Mouse (Mus musculus) lung, postnatal 0 days (tissue): Measurements from ENCODE around the gene Ube2z. TPM values are rescaled to one million over a fixed set of nuclear protein-coding genes. Genes with fewer than 3 reads are reported as not detected.
A peak's percentile ranks its signal among the peaks of the same experiment; 100 is the strongest.

Experiments used
- ATAC-seq: fragments of 200-750 bp; cut with Nextera tagmentation; 2 replicates; pipeline ENCODE4 v1.8.0; 2017; ENCODE audit warnings: moderate library complexity
- DNase-seq: peaks from one replicate; pipeline ENCODE4 v3.0.0-alpha.2; 2016; ENCODE audit warnings: low spot score
- H3K27ac ChIP-seq: fragments of 300-500 bp; sonication (generic); 2 replicates; pipeline ENCODE4 v1.5.1; 2014; ENCODE audit warnings: antibody characterized with exemption, mild to moderate bottlenecking, low read length, mixed read lengths
- H3K27me3 ChIP-seq: fragments of 300-500 bp; sonication (generic); replicated peaks from 2 replicates; pipeline ENCODE4 v1.6.1; 2014; ENCODE audit warnings: low read length, mixed read lengths; ENCODE audit not compliant: insufficient read depth
- H3K36me3 ChIP-seq: fragments of 300-500 bp; sonication (generic); 2 replicates; pipeline ENCODE4 v1.6.1; 2014; ENCODE audit warnings: low read length, mixed read lengths; ENCODE audit not compliant: insufficient read depth
- H3K4me1 ChIP-seq: fragments of 300-500 bp; sonication (generic); 2 replicates; pipeline ENCODE4 v1.6.1; 2014; ENCODE audit warnings: antibody characterized with exemption, low read depth, low read length, mixed read lengths; ENCODE audit not compliant: insufficient read depth
- H3K4me2 ChIP-seq: fragments of 300-500 bp; sonication (generic); replicated peaks from 2 replicates; pipeline ENCODE4 v1.6.1; 2014; ENCODE audit warnings: low read depth, mild to moderate bottlenecking, low read length, moderate library complexity, mixed read lengths
- H3K4me3 ChIP-seq: fragments of 300-500 bp; sonication (generic); 2 replicates; pipeline ENCODE4 v1.5.1; 2014; ENCODE audit warnings: low read depth, low read length
- H3K9ac ChIP-seq: fragments of 300-500 bp; sonication (generic); replicated peaks from 2 replicates; pipeline ENCODE4 v1.6.1; 2014; ENCODE audit warnings: low read depth, mild to moderate bottlenecking
- H3K9me3 ChIP-seq: fragments of 300-500 bp; sonication (generic); 2 replicates; pipeline ENCODE4 v1.6.1; 2016; ENCODE audit warnings: low read length, mixed read lengths
- CTCF ChIP-seq: IDR thresholded peaks from 2 replicates; pipeline ENCODE4 v1.5.1; 2016; ENCODE audit warnings: antibody characterized with exemption, mild to moderate bottlenecking
- EP300 ChIP-seq: IDR thresholded peaks from 2 replicates; pipeline ENCODE4 v1.6.1; 2016; ENCODE audit warnings: antibody characterized with exemption, mild to moderate bottlenecking, control low read depth
- WGBS: fragments of 180-500 bp; shearing (Covaris S2); extraction: QIAGEN DNeasy Blood & Tissue Kit; methylation state at CpG from one replicate; pipeline ENCODE4 v1.1.7; 2014; 5-methylcytosine and 5-hydroxymethylcytosine counted together
- polyA plus RNA-seq: library from polyadenylated mRNA; unstranded; fragments of >200 nt; fragmentation: Nextera tagmentation; extraction: Ambion mirVana; gene quantifications from 2 replicates; pipeline ENCODE4 v1.2.1, GENCODE M21; 2015

Ube2z gene
- polyA plus RNA-seq, 1 experiment from 2014 or later, result 29.6 TPM

- Histone ChIP-seq H3K27me3 (no peaks in the 10 kb centered on the region), H3K36me3 (peaks cover 36% of the 10 kb centered on the region; the same call in 1 of the 2 replicates), H3K27ac (no peak overlapping the region), H3K9ac (no peak overlapping the region), H3K4me2 (no peak overlapping the region), H3K9me3 (no peaks in the 10 kb centered on the region), H3K4me1 (no peaks in the 10 kb centered on the region), H3K4me3 (no peak overlapping the region)
- no peak for ATAC-seq
- TF ChIP-seq CTCF (no peak), EP300 (no peak)
- 84% methylated on average over 2 of the region's 2 CpGs for WGBS
- no peak for DNase-seq
These were observed 18.4 kb downstream of the Ube2z start for GRCm38 (mm10) chr11:96046793-96047192.

GRCm38 (mm10) chr11:96046028-96046427 lies 19.2 kb downstream of the Ube2z start:
- H3K27me3 ChIP-seq, result no peaks in the 10 kb centered on the region
- DNase-seq, result no peak
- no peak overlapping the region for H3K9ac ChIP-seq
- no peaks in the 10 kb centered on the region for H3K4me1 ChIP-seq
- WGBS, result 83% methylated on average over 8 of the region's 8 CpGs
- TF ChIP-seq CTCF, result no peak
- no peak for TF ChIP-seq EP300
- no peak overlapping the region for H3K4me2 ChIP-seq
- H3K4me3 ChIP-seq, result no peak overlapping the region
- no peaks in the 10 kb centered on the region for H3K9me3 ChIP-seq
- H3K27ac ChIP-seq, result no peak overlapping the region
- no peak for ATAC-seq
- peaks cover 28% of the 10 kb centered on the region; the same call in 1 of the 2 replicates for H3K36me3 ChIP-seq

GRCm38 (mm10) chr11:96044803-96045567 lies 20.2 kb downstream of the Ube2z start:
- no peaks in the 10 kb centered on the region for H3K27me3 ChIP-seq
- H3K4me3 ChIP-seq, result no peak overlapping the region
- DNase-seq, result no peak
- no peaks in the 10 kb centered on the region for H3K4me1 ChIP-seq
- no peak overlapping the region for H3K27ac ChIP-seq
- 86% methylated on average over 11 of the region's 11 CpGs for WGBS
- no peak overlapping the region for H3K4me2 ChIP-seq
- TF ChIP-seq EP300 (no peak), CTCF (no peak)
- no peaks in the 10 kb centered on the region for H3K9me3 ChIP-seq
- peaks cover 20% of the 10 kb centered on the region; the same call in 1 of the 2 replicates for H3K36me3 ChIP-seq
- ATAC-seq, result no peak
- no peak overlapping the region for H3K9ac ChIP-seq

- no peaks in the 10 kb centered on the region for H3K27me3 ChIP-seq
- 83% methylated on average over 1 of the region's 1 CpGs for WGBS
- H3K36me3 ChIP-seq, result no peaks in the 10 kb centered on the region
- no peak overlapping the region for H3K9ac ChIP-seq
- TF ChIP-seq EP300, result no peak
- ATAC-seq (no peak), DNase-seq (no peak)
- H3K4me1 ChIP-seq, result peaks cover 7% of the 10 kb centered on the region
- no peak overlapping the region for H3K4me2 ChIP-seq
- no peak overlapping the region for H3K27ac ChIP-seq
- no peaks in the 10 kb centered on the region for H3K9me3 ChIP-seq
- no peak overlapping the region for H3K4me3 ChIP-seq
These were observed 26.6 kb downstream of the Ube2z start for GRCm38 (mm10) chr11:96038560-96038959.

- peaks cover 7% of the 10 kb centered on the region for H3K4me1 ChIP-seq
- no peak for DNase-seq
- TF ChIP-seq EP300 (no peak), CTCF (no peak)
- no peak overlapping the region for H3K27ac ChIP-seq
- no peak for ATAC-seq
- 88% methylated on average over 5 of the region's 5 CpGs for WGBS
- H3K36me3 ChIP-seq, result no peaks in the 10 kb centered on the region
- no peak overlapping the region for H3K9ac ChIP-seq
- H3K4me2 ChIP-seq, result no peak overlapping the region
- H3K27me3 ChIP-seq, result no peaks in the 10 kb centered on the region
- H3K9me3 ChIP-seq, result no peaks in the 10 kb centered on the region
- no peak overlapping the region for H3K4me3 ChIP-seq
These were observed 27.7 kb downstream of the Ube2z start for GRCm38 (mm10) chr11:96037499-96037898.

GRCm38 (mm10) chr11:96035133-96035532 lies 30.1 kb downstream of the Ube2z start:
- no peak for TF ChIP-seq CTCF
- TF ChIP-seq EP300, result no peak
- H3K4me1 ChIP-seq, result peaks cover 7% of the 10 kb centered on the region
- H3K9ac ChIP-seq, result peak overlapping the region; percentile 80
- peak overlapping the region; percentile 72 for H3K4me2 ChIP-seq
- 9% methylated on average over 6 of the region's 6 CpGs for WGBS
- no peaks in the 10 kb centered on the region for H3K9me3 ChIP-seq
- H3K4me3 ChIP-seq, result peak overlapping the region; percentile 95
- peak overlapping the region; percentile 57; the same call in 1 of the 2 replicates for H3K27ac ChIP-seq
- no peak for DNase-seq
- no peaks in the 10 kb centered on the region; the same call in 1 of the 2 replicates for H3K27me3 ChIP-seq
- H3K36me3 ChIP-seq, result no peaks in the 10 kb centered on the region
- peak; percentile 34; the same call in 1 of the 2 replicates for ATAC-seq
